Mouse (Mus musculus) MEL (cell line): Measurements from ENCODE around the gene Shcbp1. TPM values are rescaled to one million over a fixed set of nuclear protein-coding genes. Genes with fewer than 3 reads are reported as not detected.

Experiments used
- DNase-seq: peaks from one replicate; pipeline ENCODE4 v3.0.0; 2011; ENCODE audit warnings: low read depth, low spot score
- H3K27ac ChIP-seq: 2 replicates; pipeline ENCODE4 v1.5.1; 2012; ENCODE audit warnings: low read depth, mild to moderate bottlenecking, control low read depth, low read length, moderate library complexity; ENCODE audit not compliant: control insufficient read depth
- H3K27me3 ChIP-seq, 2 experiments: fragments of 150-350 bp in 1 of 2; sonication (generic) in 1 of 2; 2 replicates each; pipeline ENCODE4 v1.6.1; 2012; ENCODE audit warnings: low read length in 2 of 2, mild to moderate bottlenecking in 2 of 2, improper control_type of control experiment in 1 of 2, moderate library complexity in 1 of 2; ENCODE audit not compliant: insufficient read depth in 2 of 2, control insufficient read depth in 1 of 2
- H3K36me3 ChIP-seq, 2 experiments: 2 replicates each; pipeline ENCODE4 v1.6.1; 2012 to 2014; ENCODE audit warnings: low read length in 2 of 2, improper control_type of control experiment in 1 of 2, inconsistent platforms in 1 of 2, mild to moderate bottlenecking in 1 of 2; ENCODE audit not compliant: insufficient read depth in 2 of 2, control insufficient read depth in 1 of 2
- H3K4me1 ChIP-seq, 2 experiments: fragments of 150-350 bp in 1 of 2; sonication (generic) in 1 of 2; 2 replicates each; pipeline ENCODE4 v1.6.1; 2012; ENCODE audit warnings: low read length in 2 of 2, improper control_type of control experiment in 1 of 2, mild to moderate bottlenecking in 1 of 2; ENCODE audit not compliant: insufficient read depth in 2 of 2, control insufficient read depth in 1 of 2
- H3K4me3 ChIP-seq, 2 experiments: fragments of 150-350 bp in 1 of 2; sonication (generic) in 1 of 2; 2 replicates each; pipeline ENCODE4 v1.5.1; 2012; ENCODE audit warnings: low read depth in 2 of 2, low read length in 2 of 2, mild to moderate bottlenecking in 2 of 2, moderate library complexity in 2 of 2, control low read depth in 1 of 2, improper control_type of control experiment in 1 of 2; ENCODE audit not compliant: control insufficient read depth in 1 of 2, insufficient read depth in 1 of 2
- H3K79me2 ChIP-seq: 2 replicates; pipeline ENCODE4 v1.6.1; 2012; ENCODE audit warnings: mild to moderate bottlenecking, low read length, moderate library complexity; ENCODE audit not compliant: control insufficient read depth, poor library complexity, insufficient read depth
- H3K9ac ChIP-seq: 2 replicates; pipeline ENCODE4 v1.6.1; 2012; ENCODE audit warnings: low read depth, mild to moderate bottlenecking, control low read depth, low read length, moderate library complexity; ENCODE audit not compliant: control insufficient read depth, poor library complexity, severe bottlenecking
- H3K9me3 ChIP-seq: fragments of 150-350 bp; sonication (generic); replicated peaks from 2 replicates; pipeline ENCODE4 v1.6.1; 2012; ENCODE audit warnings: mild to moderate bottlenecking, low read length, improper control_type of control experiment, moderate library complexity; ENCODE audit not compliant: insufficient read depth
- BHLHE40 ChIP-seq: IDR thresholded peaks from 2 replicates; pipeline ENCODE4 v1.6.1; 2012; ENCODE audit warnings: low read depth, mild to moderate bottlenecking, inconsistent platforms, low read length, improper control_type of control experiment, borderline replicate concordance
- CHD1 ChIP-seq: IDR thresholded peaks from 2 replicates; pipeline ENCODE4 v1.6.1; 2012; ENCODE audit warnings: low read depth, mild to moderate bottlenecking, inconsistent platforms, low read length, improper control_type of control experiment
- CTCF ChIP-seq, 3 experiments: IDR thresholded peaks in 2 of 3; conservative IDR thresholded peaks in 1 of 3; 2 replicates each; pipeline ENCODE4 v1.5.1; 2011 to 2012; ENCODE audit warnings: low read length in 3 of 3, low read depth in 2 of 3, mild to moderate bottlenecking in 2 of 3, improper control_type of control experiment in 1 of 3, inconsistent platforms in 1 of 3, mixed read lengths in 1 of 3, moderate library complexity in 1 of 3; ENCODE audit not compliant: control insufficient read depth in 1 of 3, insufficient read depth in 1 of 3, poor library complexity in 1 of 3, severe bottlenecking in 1 of 3
- E2F4 ChIP-seq: IDR thresholded peaks from 2 replicates; pipeline ENCODE4 v1.6.1; 2011; ENCODE audit warnings: low read depth, low read length, improper control_type of control experiment, borderline replicate concordance
- ELF1 ChIP-seq: IDR thresholded peaks from 2 replicates; pipeline ENCODE4 v1.6.1; 2014; ENCODE audit warnings: low read depth, mild to moderate bottlenecking, inconsistent platforms, low read length, improper control_type of control experiment, moderate library complexity
- EP300 ChIP-seq, 2 experiments: IDR thresholded peaks; 2 replicates each; pipeline ENCODE4 v1.6.1; 2011; ENCODE audit warnings: improper control_type of control experiment in 2 of 2, low read length in 2 of 2, low read depth in 1 of 2, mild to moderate bottlenecking in 1 of 2
- ETS1 ChIP-seq: IDR thresholded peaks from 2 replicates; pipeline ENCODE4 v1.6.1; 2012; ENCODE audit warnings: low read depth, mild to moderate bottlenecking, inconsistent platforms, low read length, improper control_type of control experiment, moderate library complexity
- GABPA ChIP-seq: IDR thresholded peaks from 2 replicates; pipeline ENCODE4 v1.6.1; 2012; ENCODE audit warnings: low read depth, mild to moderate bottlenecking, inconsistent platforms, low read length, improper control_type of control experiment, moderate library complexity
- GATA1 ChIP-seq: IDR thresholded peaks from 2 replicates; pipeline ENCODE4 v1.6.1; 2011; ENCODE audit warnings: low read depth, low read length, improper control_type of control experiment
- JUND ChIP-seq: IDR thresholded peaks from 2 replicates; pipeline ENCODE4 v1.6.1; 2011; ENCODE audit warnings: low read depth, mild to moderate bottlenecking, improper control_type of control experiment, low read length
- KAT2A ChIP-seq: conservative IDR thresholded peaks from 2 replicates; pipeline ENCODE4 v1.6.1; 2012; ENCODE audit warnings: low read depth, low read length, improper control_type of control experiment, inconsistent platforms
- MAFK ChIP-seq: IDR thresholded peaks from 2 replicates; pipeline ENCODE4 v1.6.1; 2011; ENCODE audit warnings: low read depth, mild to moderate bottlenecking, low read length, improper control_type of control experiment, borderline replicate concordance
- MAX ChIP-seq: IDR thresholded peaks from 2 replicates; pipeline ENCODE4 v1.6.1; 2011; ENCODE audit warnings: low read length, improper control_type of control experiment
- MAZ ChIP-seq: IDR thresholded peaks from 2 replicates; pipeline ENCODE4 v1.6.1; 2012; ENCODE audit warnings: low read depth, mild to moderate bottlenecking, inconsistent platforms, low read length, improper control_type of control experiment
- MEF2A ChIP-seq: IDR thresholded peaks from 2 replicates; pipeline ENCODE4 v1.6.1; 2014; ENCODE audit warnings: low read depth, mild to moderate bottlenecking, inconsistent platforms, low read length, improper control_type of control experiment; ENCODE audit not compliant: poor library complexity, insufficient replicate concordance, severe bottlenecking; ENCODE audit errors: extremely low read depth
- MXI1 ChIP-seq: IDR thresholded peaks from 2 replicates; pipeline ENCODE4 v1.6.1; 2011; ENCODE audit warnings: mild to moderate bottlenecking, low read depth, low read length, improper control_type of control experiment
- MYB ChIP-seq: IDR thresholded peaks from 2 replicates; pipeline ENCODE4 v1.6.1; 2011; ENCODE audit warnings: mild to moderate bottlenecking, low read depth, low read length, improper control_type of control experiment
- MYC ChIP-seq: IDR thresholded peaks from 2 replicates; pipeline ENCODE4 v1.6.1; 2011; ENCODE audit warnings: low read depth, mild to moderate bottlenecking, low read length, improper control_type of control experiment, moderate library complexity
- NELFE ChIP-seq: IDR thresholded peaks from 2 replicates; pipeline ENCODE4 v1.6.1; 2011; ENCODE audit warnings: low read depth, low read length, improper control_type of control experiment
- NRF1 ChIP-seq: IDR thresholded peaks from 2 replicates; pipeline ENCODE4 v1.6.1; 2014; ENCODE audit warnings: low read depth, mild to moderate bottlenecking, inconsistent platforms, low read length, improper control_type of control experiment, moderate library complexity; ENCODE audit not compliant: poor library complexity, insufficient read depth, severe bottlenecking
- POLR2A ChIP-seq, 2 experiments: IDR thresholded peaks; 2 replicates each; pipeline ENCODE4 v1.6.1; 2011 to 2012; ENCODE audit warnings: low read length in 2 of 2, mild to moderate bottlenecking in 2 of 2, control low read depth in 1 of 2, improper control_type of control experiment in 1 of 2, low read depth in 1 of 2, moderate library complexity in 1 of 2; ENCODE audit not compliant: control insufficient read depth in 1 of 2, insufficient read depth in 1 of 2, poor library complexity in 1 of 2
- POLR2AphosphoS2 ChIP-seq: IDR thresholded peaks from 2 replicates; pipeline ENCODE4 v1.6.1; 2011; ENCODE audit warnings: low read length, improper control_type of control experiment
- RAD21 ChIP-seq: IDR thresholded peaks from 2 replicates; pipeline ENCODE4 v1.6.1; 2011; ENCODE audit warnings: mild to moderate bottlenecking, low read depth, low read length, improper control_type of control experiment
- RCOR1 ChIP-seq: IDR thresholded peaks from 2 replicates; pipeline ENCODE4 v1.6.1; 2012; ENCODE audit warnings: low read depth, mild to moderate bottlenecking, inconsistent platforms, low read length, improper control_type of control experiment
- SIN3A ChIP-seq: IDR thresholded peaks from 2 replicates; pipeline ENCODE4 v1.6.1; 2012; ENCODE audit warnings: low read length, improper control_type of control experiment, inconsistent platforms
- SMC3 ChIP-seq: IDR thresholded peaks from 2 replicates; pipeline ENCODE4 v1.6.1; 2011; ENCODE audit warnings: low read depth, low read length, improper control_type of control experiment
- TAL1 ChIP-seq: IDR thresholded peaks from 2 replicates; pipeline ENCODE4 v1.6.1; 2012; ENCODE audit warnings: mild to moderate bottlenecking, inconsistent platforms, low read length, moderate library complexity, mixed read lengths
- UBTF ChIP-seq: IDR thresholded peaks from 2 replicates; pipeline ENCODE4 v1.6.1; 2012; ENCODE audit warnings: low read depth, mild to moderate bottlenecking, inconsistent platforms, low read length, improper control_type of control experiment, moderate library complexity, borderline replicate concordance; ENCODE audit not compliant: insufficient read depth
- USF1 ChIP-seq: IDR thresholded peaks from 2 replicates; pipeline ENCODE4 v1.6.1; 2014; ENCODE audit warnings: low read depth, mild to moderate bottlenecking, inconsistent platforms, low read length, improper control_type of control experiment, moderate library complexity
- USF2 ChIP-seq, 2 experiments: IDR thresholded peaks; 2 replicates each; pipeline ENCODE4 v1.6.1; 2011 to 2012; ENCODE audit warnings: improper control_type of control experiment in 2 of 2, low read length in 2 of 2, borderline replicate concordance in 1 of 2, inconsistent platforms in 1 of 2, low read depth in 1 of 2, mild to moderate bottlenecking in 1 of 2; ENCODE audit not compliant: insufficient read depth in 1 of 2
- ZC3H11A ChIP-seq: IDR thresholded peaks from 2 replicates; pipeline ENCODE4 v1.6.1; 2012; ENCODE audit warnings: low read depth, mild to moderate bottlenecking, inconsistent platforms, low read length, improper control_type of control experiment
- ZKSCAN1 ChIP-seq: IDR thresholded peaks from 2 replicates; pipeline ENCODE4 v1.6.1; 2012; ENCODE audit warnings: low read depth, mild to moderate bottlenecking, inconsistent platforms, low read length, improper control_type of control experiment, moderate library complexity
- ZMIZ1 ChIP-seq: IDR thresholded peaks from 2 replicates; pipeline ENCODE4 v1.6.1; 2012; ENCODE audit warnings: low read depth, mild to moderate bottlenecking, inconsistent platforms, low read length, improper control_type of control experiment, moderate library complexity
- ZNF384 ChIP-seq: IDR thresholded peaks from 2 replicates; pipeline ENCODE4 v1.6.1; 2012; ENCODE audit warnings: low read depth, mild to moderate bottlenecking, inconsistent platforms, low read length, improper control_type of control experiment
- polyA plus RNA-seq, 2 experiments: library from polyadenylated mRNA; stranded (reverse) in 1 of 2; unstranded in 1 of 2; fragments of >175 nt in 1 of 2; fragments of >200 nt in 1 of 2; gene quantifications; 2 replicates each; pipeline versions ENCODE4 v1.2.1 to v1.2.4; 2012; ENCODE audit warnings: low replicate concordance in 2 of 2, low read depth in 1 of 2; ENCODE audit not compliant: insufficient read length in 2 of 2, insufficient read depth in 1 of 2, missing spikeins in 1 of 2
- total RNA-seq: library from RNA; depleted of rRNA; stranded (reverse); fragments of 300-350 nt; gene quantifications from 2 replicates; pipeline ENCODE4 v1.2.3, GENCODE M21; 2012; rRNA removed

Gene Shcbp1
- total RNA-seq (19.7 and 24.1 TPM in 2 replicates), polyA plus RNA-seq (10 to 100 TPM; 19.2 to 55.9 TPM)

GRCm38 (mm10) chr8:4779254-4780055, at the start of gene Shcbp1:
Gene Shcbp1, minus strand, starts transcription at chr8:4779567.
- peak within 1 kb of the TSS; percentile 60 to 88 for H3K4me3 ChIP-seq
- no peak within 1 kb of the TSS; the same call in 1 of the 2 replicates for H3K27ac ChIP-seq
- peaks cover 0 to 8% of the 10 kb centered on the region in 2 experiments; a peak in 2 of 4 replicates for H3K4me1 ChIP-seq
- no peak for TF ChIP-seq USF1
- no peak for TF ChIP-seq MAZ
- TF ChIP-seq GATA1: no peak
- TF ChIP-seq SIN3A: peak; percentile 96
- TF ChIP-seq JUND: no peak
- TF ChIP-seq ZKSCAN1: no peak
- TF ChIP-seq ZNF384: no peak
- no peak for TF ChIP-seq EP300 (IDR thresholded peaks at IDR 0.05; ENCODE audit: low read depth in 1 of 2, low read length in 2 of 2)
- peak; percentile 72 for TF ChIP-seq NELFE
- no peak for TF ChIP-seq POLR2AphosphoS2
- TF ChIP-seq ELF1: no peak
- no peak for TF ChIP-seq TAL1
- peak; percentile 55; the same call in 1 of the 2 replicates for TF ChIP-seq ETS1
- no peak for TF ChIP-seq RAD21
- TF ChIP-seq KAT2A: peak; percentile 47; the same call in 1 of the 2 replicates
- no peak for TF ChIP-seq ZC3H11A
- TF ChIP-seq UBTF: no peak
- no peak for TF ChIP-seq MEF2A
- TF ChIP-seq GABPA: peak; percentile 83; the same call in 1 of the 2 replicates
- TF ChIP-seq RCOR1: no peak
- no peak for TF ChIP-seq BHLHE40
- peak; percentile 55 to 88 (median 68) for TF ChIP-seq CTCF (IDR thresholded peaks at IDR 0.05 in 2 of 3, conservative IDR thresholded peaks at IDR 0.05 in 1 of 3; ENCODE audit: control insufficient read depth in 1 of 3, insufficient read depth in 1 of 3, low read depth in 2 of 3, low read length in 3 of 3, poor library complexity in 1 of 3, severe bottlenecking in 1 of 3)
- TF ChIP-seq USF2 (IDR thresholded peaks at IDR 0.05; ENCODE audit: borderline replicate concordance in 1 of 2, insufficient read depth in 1 of 2, low read depth in 1 of 2, low read length in 2 of 2): no peak
- no peak for TF ChIP-seq CHD1
- TF ChIP-seq MYC: 0 out of 2 replicates have a peak, but pooled peaks have one; percentile 37
- no peak for TF ChIP-seq NRF1
- TF ChIP-seq SMC3: 0 out of 2 replicates have a peak, but pooled peaks have one; percentile 23
- peak; percentile 92 for TF ChIP-seq E2F4
- TF ChIP-seq MAX: no peak
- peak; percentile 55 to 79; a peak in 3 of 4 replicates for TF ChIP-seq POLR2A (IDR thresholded peaks at IDR 0.05; ENCODE audit: control insufficient read depth in 1 of 2, insufficient read depth in 1 of 2, low read depth in 1 of 2, low read length in 2 of 2, poor library complexity in 1 of 2)
- TF ChIP-seq MYB: no peak
- no peak for TF ChIP-seq MAFK
- no peak for TF ChIP-seq ZMIZ1
- peak; percentile 60; the same call in 1 of the 2 replicates for TF ChIP-seq MXI1

More at GRCm38 (mm10) chr8:4779254-4780055, at the start of gene Shcbp1:
- H3K9me3 ChIP-seq: no peaks in the 10 kb centered on the region
- H3K36me3 ChIP-seq: peaks cover 0 to 4% of the 10 kb centered on the region in 2 experiments; a peak in 2 of 4 replicates
- peak within 1 kb of the TSS; percentile 92 for H3K9ac ChIP-seq
- DNase-seq: peak; percentile 97
- H3K27me3 ChIP-seq: no peaks in the 10 kb centered on the region
- H3K79me2 ChIP-seq: peaks cover 17% of the 10 kb centered on the region
